Mouse (Mus musculus): ENCODE measurements around the gene Abcb8.
A peak's percentile ranks its signal among the peaks of the same experiment; 100 is the strongest.

Gene Abcb8

DNA sequence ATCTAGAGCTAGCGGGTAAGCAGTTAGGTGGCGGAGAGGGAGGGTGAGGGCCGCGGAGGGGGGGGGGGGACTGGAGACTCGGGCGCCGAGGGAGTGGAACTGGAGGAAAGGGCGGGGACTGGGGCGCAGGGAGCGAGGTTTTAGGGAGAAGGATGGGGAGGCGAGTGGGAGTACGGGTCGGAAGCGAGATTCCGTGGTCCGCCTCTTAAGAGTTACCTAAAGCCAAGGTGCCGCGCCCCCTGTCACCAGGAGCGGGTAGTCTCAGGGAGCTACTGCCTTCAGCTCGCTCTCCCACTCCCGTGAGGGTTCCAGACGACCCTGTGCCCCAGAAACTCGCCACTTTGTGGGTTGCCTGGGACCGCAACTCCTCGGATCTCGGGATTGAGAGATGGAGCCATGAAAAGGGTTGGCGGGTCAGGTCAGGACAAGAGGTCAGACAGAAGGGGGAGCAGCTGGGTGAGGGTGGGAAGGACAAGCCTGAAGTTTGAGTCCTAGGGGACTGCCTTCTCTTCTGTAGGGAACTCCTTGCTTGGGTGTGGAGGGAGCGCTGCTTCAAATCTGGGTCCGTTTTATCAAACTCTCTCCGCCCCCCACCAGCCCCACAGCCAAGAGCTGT, 32.1 kb downstream of the Abcb8 start:
- peak; percentile 70 for DNase-seq (ENCODE audit: extremely low spot score)

GRCm38 (mm10) chr5:24426037-24426432, 32.6 kb downstream of the Abcb8 start:
- no peak for DNase-seq (ENCODE audit: extremely low spot score)

GRCm38 (mm10) chr5:24426556-24427284, 33.3 kb downstream of the Abcb8 start:
- DNase-seq (ENCODE audit: extremely low spot score) = no peak

DNA sequence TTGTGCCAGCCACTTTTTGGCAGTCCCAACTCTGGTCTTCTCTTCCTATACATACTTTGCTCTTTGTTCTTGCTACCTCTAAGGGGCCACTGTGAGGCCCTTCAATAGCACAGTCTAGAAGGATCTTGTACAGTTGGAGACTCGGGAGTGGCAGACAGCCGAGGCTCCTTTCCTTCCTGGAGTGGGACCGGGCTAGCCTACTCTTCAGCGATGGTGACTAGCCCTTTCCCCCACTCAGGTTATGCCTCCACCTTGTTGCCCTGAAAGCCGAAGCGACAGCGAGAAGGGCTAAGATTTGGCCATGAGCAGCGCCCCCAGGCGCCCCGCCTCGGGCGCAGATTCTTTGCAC, 33.8 kb downstream of the Abcb8 start:
- DNase-seq (ENCODE audit: extremely low spot score) = no peak

DNA sequence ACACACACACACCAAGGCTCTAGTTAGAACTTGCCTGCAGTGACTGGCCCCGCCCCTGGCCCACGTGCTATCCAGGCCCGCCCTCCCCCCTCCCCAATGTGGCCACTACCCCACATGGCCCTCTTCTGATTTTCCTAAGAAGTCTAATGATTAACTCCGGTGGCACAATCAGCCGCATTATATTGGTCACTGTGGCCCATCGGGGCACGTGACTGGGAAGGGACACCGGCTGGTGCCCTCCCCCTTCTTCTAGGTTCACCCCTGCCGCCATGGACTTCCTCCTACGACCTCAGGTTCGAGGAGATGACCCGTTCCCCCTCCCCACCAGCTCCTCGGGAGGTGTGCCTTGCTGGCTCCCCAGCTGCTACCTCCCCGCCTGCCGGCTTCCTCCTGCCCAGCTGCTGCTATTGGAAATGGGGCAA, 34.5 kb downstream of the Abcb8 start:
- DNase-seq (ENCODE audit: extremely low spot score) = peak; percentile 61

DNA sequence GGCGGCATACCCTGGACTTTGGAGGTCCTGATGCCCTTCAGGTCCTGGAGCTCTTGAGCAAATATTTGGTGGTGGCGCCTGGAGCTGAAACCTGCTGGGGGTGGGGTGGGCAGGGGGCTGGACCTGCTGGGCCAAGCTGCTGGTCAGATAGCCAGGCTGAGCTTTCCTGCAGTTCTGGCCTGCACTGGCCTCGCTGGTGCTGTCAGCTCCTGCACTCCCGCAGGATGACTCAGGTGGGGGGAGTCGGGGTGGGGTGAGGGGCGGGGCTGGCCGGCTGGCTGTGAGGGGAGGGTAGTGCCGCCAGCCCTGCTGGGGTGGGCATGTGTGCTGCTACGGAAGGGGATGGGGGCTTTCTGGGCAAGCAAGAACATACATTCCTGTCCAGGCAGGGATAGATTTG, 35.1 kb downstream of the Abcb8 start:
- DNase-seq (ENCODE audit: extremely low spot score) = no peak

- DNase-seq (ENCODE audit: extremely low spot score) = no peak
These were observed 40.5 kb downstream of the Abcb8 start for GRCm38 (mm10) chr5:24433993-24434392.

DNA sequence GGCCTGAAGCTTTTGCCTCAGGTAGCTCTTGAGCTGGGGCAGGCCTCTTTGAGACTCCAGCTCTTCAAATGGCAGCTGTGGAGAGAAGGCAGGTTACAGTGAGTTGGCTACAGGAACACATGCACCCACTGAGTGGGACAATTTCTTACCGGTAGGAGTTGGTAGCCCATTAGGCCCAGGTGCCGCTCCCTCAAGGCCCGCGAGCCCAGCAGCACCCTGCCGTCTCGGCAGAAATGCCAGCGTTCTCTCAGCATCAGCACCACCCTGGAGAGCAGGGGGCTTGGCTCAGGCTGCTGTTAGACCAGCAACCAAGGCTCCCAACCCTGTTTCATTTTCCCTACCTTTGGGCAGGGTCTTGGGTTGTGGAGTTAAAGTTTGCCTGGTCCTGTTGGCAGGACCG, 47.7 kb downstream of the Abcb8 start:
- no peak for DNase-seq (ENCODE audit: extremely low spot score)

DNA sequence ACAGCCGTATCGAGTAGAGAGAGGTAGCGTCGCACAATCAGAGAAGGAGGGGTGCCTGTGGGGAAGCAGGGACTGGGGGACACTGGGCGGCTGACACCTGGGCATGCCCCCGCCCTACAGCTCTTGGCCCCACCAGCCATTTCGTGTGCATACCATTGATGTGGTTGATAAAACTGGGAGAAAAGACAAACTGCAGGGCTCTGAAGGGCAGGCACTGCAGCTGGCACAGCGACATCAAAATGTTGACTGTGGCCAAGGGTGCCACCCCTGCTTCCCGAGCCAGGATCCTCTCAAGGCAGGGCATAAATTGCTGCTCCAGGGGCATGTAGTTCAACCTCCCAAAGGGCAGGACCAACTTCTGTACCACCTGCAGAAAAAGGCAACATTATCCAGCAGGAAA, 48.6 kb downstream of the Abcb8 start:
- DNase-seq (ENCODE audit: extremely low spot score) = no peak

GRCm38 (mm10) chr5:24443204-24443603, 49.7 kb downstream of the Abcb8 start:
- no peak for DNase-seq (ENCODE audit: extremely low spot score)

- no peak for DNase-seq (ENCODE audit: extremely low spot score)
These were observed 50.5 kb downstream of the Abcb8 start for GRCm38 (mm10) chr5:24443927-24444326.

GRCm38 (mm10) chr5:24444746-24445427, 51.4 kb downstream of the Abcb8 start, which contains the start of gene Fastk:
Gene Fastk (minus strand): TSS chr5:24445287.
- DNase-seq (ENCODE audit: extremely low spot score) = peak; percentile 91

DNA sequence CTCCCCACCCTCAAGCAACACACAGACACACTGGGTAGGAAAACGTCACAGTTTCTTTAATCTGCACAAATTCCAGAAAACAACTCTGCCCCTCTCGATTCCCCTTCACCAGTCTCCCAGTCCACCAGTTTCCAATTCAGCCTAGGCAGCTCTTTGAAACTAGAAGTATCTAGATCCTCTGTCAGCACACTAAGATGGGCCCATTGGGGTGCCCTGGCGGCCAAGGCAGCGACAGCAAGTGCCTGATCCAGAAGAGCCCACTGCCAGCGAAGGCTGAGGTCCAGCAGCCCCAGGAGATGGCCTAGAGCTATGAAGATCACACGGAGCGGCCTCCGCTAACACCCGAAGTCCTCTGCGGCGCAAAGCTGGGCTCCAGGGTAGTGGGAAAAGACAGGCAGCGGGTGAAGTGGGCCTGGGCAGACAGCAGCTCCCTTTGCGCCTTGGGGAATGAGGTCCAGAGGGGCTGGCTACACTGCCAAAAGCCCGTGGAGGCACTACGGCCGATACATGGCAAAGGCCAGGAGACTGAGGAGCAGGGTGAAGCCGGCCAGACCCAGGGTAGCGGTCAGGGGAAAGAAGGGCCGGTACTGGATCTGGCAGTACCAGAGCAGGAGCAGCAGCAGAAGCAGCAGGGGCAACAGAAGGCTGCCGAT, 52.1 kb downstream of the Abcb8 start:
- DNase-seq (ENCODE audit: extremely low spot score) = no peak

- DNase-seq (ENCODE audit: extremely low spot score) = no peak
These were observed 53.2 kb downstream of the Abcb8 start for GRCm38 (mm10) chr5:24446630-24447029.

DNA sequence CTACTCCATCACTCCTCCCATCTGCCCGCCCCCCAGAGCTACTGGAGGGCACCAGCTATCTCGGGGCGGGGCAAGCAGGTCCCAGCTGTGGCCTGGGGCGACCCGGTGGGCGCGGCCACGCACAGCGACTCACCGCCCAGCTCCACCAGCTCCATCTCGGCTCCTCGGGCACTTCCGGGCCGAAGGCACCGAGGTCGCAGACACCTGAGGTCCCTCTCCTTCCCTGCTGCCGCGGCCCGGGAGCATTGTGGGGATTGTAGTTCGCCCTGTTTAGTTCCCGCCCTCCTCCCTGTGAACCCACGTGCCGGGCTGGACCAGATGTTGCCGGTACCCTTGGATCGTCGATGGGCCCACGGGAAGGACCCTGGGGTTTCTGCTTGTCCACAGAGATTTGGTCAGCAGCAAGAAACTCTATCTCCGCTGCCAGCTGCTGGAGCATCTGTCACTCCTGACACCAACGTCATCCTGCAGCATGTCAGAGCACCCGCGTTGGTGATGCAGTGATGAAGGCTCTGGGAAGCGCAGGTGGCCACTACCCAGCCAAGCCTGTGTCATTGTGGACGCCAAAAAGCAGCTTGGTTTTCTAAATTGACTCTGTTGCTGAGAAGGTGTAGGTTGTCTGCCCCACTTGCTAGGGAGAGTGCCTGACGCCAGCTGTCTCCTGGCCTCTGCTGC, 54.3 kb downstream of the Abcb8 start, which contains the start of gene Tmub1:
Gene Tmub1 (minus strand): TSS at position 231 of the 675 bp plus-strand sequence.
- DNase-seq (ENCODE audit: extremely low spot score) = peak; percentile 84

DNA sequence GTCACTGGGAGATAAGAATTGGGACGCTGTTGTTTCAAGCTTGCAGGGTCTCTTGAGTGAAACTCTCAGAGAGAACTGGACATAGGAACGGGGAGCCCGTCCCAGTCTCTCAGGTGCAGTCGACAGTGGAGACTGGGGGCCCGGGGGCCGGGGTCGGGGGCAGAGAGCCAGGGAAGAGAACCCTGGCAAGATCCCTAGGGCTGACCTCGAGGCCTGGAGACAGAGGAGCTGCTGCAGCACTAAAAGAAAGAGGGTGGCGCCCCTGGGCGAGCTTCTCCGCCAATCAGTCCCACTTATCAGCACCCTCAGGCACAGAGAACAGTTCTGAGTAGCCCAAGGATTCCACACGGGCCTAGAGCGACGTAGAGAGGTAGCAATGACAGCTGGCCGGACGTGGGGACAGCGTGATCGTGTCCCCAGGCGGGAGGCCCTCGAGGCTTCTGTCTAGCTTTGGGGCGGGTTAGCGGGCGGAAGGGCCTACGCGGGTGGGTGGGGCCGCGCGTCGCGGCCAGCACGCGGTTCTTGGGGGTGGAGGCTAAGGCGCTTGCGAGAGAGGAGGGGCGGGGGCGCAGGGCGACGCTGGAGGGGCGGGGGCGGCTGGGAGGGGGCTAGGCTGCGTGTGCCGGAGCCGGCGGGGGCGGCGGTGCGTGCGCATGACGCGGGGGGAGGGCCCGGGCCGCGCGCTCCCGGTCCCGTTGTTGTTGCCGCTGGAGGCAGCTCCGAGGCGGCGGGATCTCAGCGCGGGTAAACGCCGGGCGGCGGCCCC, 58.0 kb downstream of the Abcb8 start:
- DNase-seq (ENCODE audit: extremely low spot score) = peak; percentile 90

DNA sequence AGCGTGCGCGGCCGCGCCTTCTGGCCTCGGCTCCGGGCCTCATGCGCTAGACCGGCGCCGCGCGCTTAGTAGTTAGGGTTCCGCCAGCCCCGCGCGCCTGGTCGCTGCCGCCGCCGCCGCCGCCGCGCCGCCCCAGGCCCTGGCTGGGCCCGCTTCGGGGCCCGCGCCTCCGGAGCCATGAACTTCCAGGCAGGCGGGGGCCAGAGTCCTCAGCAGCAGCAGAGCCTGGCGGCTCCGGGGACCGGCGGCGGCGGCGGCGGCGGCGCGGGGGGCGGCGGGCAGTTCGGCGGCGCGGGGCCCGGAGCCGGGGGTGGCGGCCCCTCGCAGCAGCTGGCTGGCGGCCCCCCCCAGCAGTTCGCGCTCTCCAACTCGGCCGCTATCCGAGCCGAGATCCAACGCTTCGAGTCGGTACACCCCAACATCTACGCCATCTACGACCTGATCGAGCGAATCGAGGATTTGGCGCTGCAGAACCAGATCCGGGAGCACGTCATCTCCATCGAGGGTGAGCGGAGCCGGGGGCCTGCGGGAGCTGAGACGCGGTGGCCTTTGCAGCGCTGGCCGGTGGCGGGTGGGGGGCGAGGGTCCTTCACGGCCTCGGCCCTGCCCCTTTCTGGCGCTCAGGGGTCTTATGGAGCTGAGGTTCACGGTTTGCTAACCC, 58.7 kb downstream of the Abcb8 start, which contains the start of gene Agap3:
Gene Agap3 (plus strand): TSS at position 148 of the 661 bp plus-strand sequence.
- peak; percentile 49 for DNase-seq (ENCODE audit: extremely low spot score)

DNA sequence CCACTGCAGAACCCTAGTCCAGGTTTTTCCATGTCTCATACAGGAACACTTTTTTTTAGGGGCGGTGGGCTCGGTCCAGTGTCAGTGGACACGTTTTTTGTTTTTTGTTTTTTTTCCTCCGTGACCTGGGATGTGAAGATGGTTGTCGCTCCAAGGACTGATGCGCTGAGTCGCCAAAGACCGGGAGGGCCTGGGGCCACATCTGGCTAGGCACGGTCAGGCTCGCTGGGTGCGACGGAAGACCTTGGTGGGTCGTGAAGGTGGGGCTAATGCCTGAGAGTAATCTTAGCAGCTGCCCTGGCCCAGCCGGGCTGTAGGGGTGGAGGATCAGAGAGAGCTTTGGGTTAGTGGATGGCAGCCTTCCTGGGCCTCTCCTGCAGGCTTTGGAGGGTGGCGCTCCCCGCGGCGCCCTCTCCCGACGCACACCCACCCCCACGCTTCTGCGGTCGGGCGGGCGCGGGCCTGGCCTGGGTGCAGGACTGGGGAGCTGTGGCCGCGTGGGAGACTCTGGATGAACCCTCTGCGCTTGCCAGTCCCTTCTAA, 59.3 kb downstream of the Abcb8 start:
- DNase-seq (ENCODE audit: extremely low spot score) = peak; percentile 37

DNA sequence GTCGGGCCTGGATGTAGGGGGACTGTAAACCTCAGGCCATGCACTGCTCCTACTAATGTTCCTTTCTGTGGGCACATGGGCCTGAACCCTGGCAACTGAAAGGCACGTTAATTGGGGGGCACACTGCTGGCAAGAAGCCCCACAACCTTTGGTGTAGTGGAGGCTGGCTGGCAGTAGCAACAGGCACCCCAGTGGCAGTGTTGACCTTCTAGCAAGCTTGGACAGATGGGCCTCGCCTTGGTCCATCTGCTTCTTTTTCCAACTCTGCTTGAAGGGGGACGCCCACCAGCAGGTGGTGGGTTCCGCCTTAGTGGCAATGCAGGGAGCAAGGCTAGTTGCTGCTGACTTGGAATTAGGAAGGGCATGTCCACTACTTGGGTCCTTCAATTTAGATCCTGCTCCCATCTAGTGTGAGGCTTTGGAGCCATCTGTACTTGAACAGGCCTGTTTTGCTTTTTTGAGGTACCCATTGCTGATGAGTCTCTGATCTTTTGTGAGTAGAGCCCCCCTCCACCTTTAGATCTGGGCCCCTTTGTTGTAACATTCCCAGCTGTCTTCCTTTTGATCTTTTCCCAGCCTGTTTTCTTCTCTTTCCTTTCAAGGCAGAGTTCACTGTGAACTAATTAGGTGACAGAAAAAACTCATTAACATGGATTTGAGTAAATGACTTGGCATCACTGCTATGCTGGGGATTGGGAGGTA, 60.0 kb downstream of the Abcb8 start:
- no peak for DNase-seq (ENCODE audit: extremely low spot score)

- no peak for DNase-seq (ENCODE audit: extremely low spot score)
These were observed 60.5 kb downstream of the Abcb8 start for GRCm38 (mm10) chr5:24453985-24454303.
